Mouse (Mus musculus): Measurements from ENCODE around the gene Il5.

GRCm38 (mm10) chr11:53733824-53734223 is 13.2 kb downstream of the Il5 start:
- no peak for TF ChIP-seq CTCF (IDR thresholded peaks at IDR 0.05; ENCODE audit: control insufficient read depth, insufficient read depth, low read length)
- no peak for TF ChIP-seq POLR2A (IDR thresholded peaks at IDR 0.05; ENCODE audit: borderline replicate concordance, control insufficient read depth, low read depth, low read length)

Data from bone marrow, adult 2 months (tissue).